44 mouse cellular contexts compared by ENCODE assay signal in genomic region chr3:14797069-14797468, GRCm38 (mm10). TPM values are rescaled to one million over a fixed set of nuclear protein-coding genes. Genes with fewer than 3 reads are reported as not detected.
"Had no signal": no experiment of that assay in that cellular context is flagged by ENCODE, and none has a peak within 500 bp of the region (broad histone marks: within the 10 kb centered on the region; RNA-seq: fewer than 3 reads in every experiment).

No protein-coding gene starts in this region.

- H3K9me3 ChIP-seq: heart, embryonic 12.5 days; heart, embryonic 13.5 days; heart, embryonic 15.5 days; hindbrain, embryonic 10.5 days; hindbrain, embryonic 12.5 days; hindbrain, embryonic 13.5 days; hindbrain, embryonic 15.5 days; intestine, embryonic 15.5 days; kidney, embryonic 15.5 days had no signal

- H3K4me1 ChIP-seq: heart, embryonic 12.5 days; heart, embryonic 13.5 days; heart, embryonic 15.5 days; hindbrain, embryonic 10.5 days; hindbrain, embryonic 12.5 days; hindbrain, embryonic 13.5 days; hindbrain, embryonic 15.5 days; intestine, embryonic 15.5 days; kidney, embryonic 15.5 days had no signal

- H3K27ac ChIP-seq: heart, embryonic 13.5 days; heart, embryonic 15.5 days; hindbrain, embryonic 10.5 days; hindbrain, embryonic 12.5 days; hindbrain, embryonic 13.5 days; hindbrain, embryonic 14.5 days; hindbrain, embryonic 15.5 days; hindbrain, postnatal 0 days; intestine, embryonic 15.5 days; kidney, embryonic 15.5 days; kidney, postnatal 0 days; layer of hippocampus, adult 2 months; left cerebral cortex, adult 2 months had no signal

- DNase-seq: heart, postnatal 10 days; heart, postnatal 14 days; heart, postnatal 36 days; heart, postnatal 4 days; kidney, adult 11 months; kidney, adult 18-20 months; kidney, adult 2 months; kidney, adult 8-10 months; kidney, adult 9 months; kidney, postnatal 10 days; kidney, postnatal 14 days; kidney, postnatal 25 days; kidney, postnatal 36 days; kidney, postnatal 4 days; layer of hippocampus, adult 9-11 months; layer of hippocampus, postnatal 36 days had no signal

- H3K36me3 ChIP-seq: heart, embryonic 12.5 days; heart, embryonic 13.5 days; heart, embryonic 15.5 days; hindbrain, embryonic 10.5 days; hindbrain, embryonic 12.5 days; hindbrain, embryonic 13.5 days; hindbrain, embryonic 15.5 days; intestine, embryonic 15.5 days; kidney, embryonic 15.5 days had no signal

- H3K9ac ChIP-seq: heart, embryonic 12.5 days; heart, embryonic 13.5 days; heart, embryonic 15.5 days; hindbrain, embryonic 12.5 days; hindbrain, embryonic 13.5 days; hindbrain, embryonic 14.5 days; hindbrain, embryonic 15.5 days; intestine, embryonic 15.5 days; kidney, embryonic 15.5 days had no signal

- H3K27me3 ChIP-seq: heart, embryonic 12.5 days; heart, embryonic 13.5 days; heart, embryonic 15.5 days; hindbrain, embryonic 12.5 days; hindbrain, embryonic 13.5 days; hindbrain, embryonic 15.5 days; intestine, embryonic 15.5 days; kidney, embryonic 15.5 days had no signal

- H3K4me3 ChIP-seq: heart, embryonic 12.5 days; heart, embryonic 13.5 days; heart, embryonic 15.5 days; hindbrain, embryonic 10.5 days; hindbrain, embryonic 12.5 days; hindbrain, embryonic 13.5 days; hindbrain, embryonic 15.5 days; intestine, embryonic 15.5 days; kidney, embryonic 15.5 days; layer of hippocampus, adult 2 months; left cerebral cortex, adult 2 months had no signal

RNA-seq across cellular contexts. Expression of gene Car1, which starts 11.1 kb away (rescaled TPM):
- total RNA-seq: heart, postnatal 10 days; heart, postnatal 14 days; heart, postnatal 25 days; heart, postnatal 36 days; heart, postnatal 4 days; hindbrain, postnatal 0 days; layer of hippocampus, adult 18-20 months; layer of hippocampus, adult 2 months; layer of hippocampus, adult 8-10 months; layer of hippocampus, postnatal 10 days; layer of hippocampus, postnatal 14 days; layer of hippocampus, postnatal 25 days; layer of hippocampus, postnatal 36 days; left cerebral cortex, adult 18-20 months; left cerebral cortex, adult 2 months had no signal
- polyA plus RNA-seq: heart, embryonic 16.5 days; hindbrain, embryonic 10.5 days; hindbrain, embryonic 11.5 days; hindbrain, embryonic 13.5 days; hindbrain, embryonic 14.5 days; hindbrain, embryonic 15.5 days; hindbrain, embryonic 16.5 days; inflammation-experienced regulatory T-cells, adult 6 months; intestine, embryonic 14.5 days; kidney, embryonic 14.5 days; kidney, embryonic 16.5 days had no signal
